Mouse (Mus musculus) megakaryocyte, adult 5-6 weeks (primary cell): Measurements from ENCODE around the gene Gm49388. TPM values are rescaled to one million over a fixed set of nuclear protein-coding genes. Genes with fewer than 3 reads are reported as not detected.
"Not testable (repeated sequence)": the region's sequence is repeated elsewhere in the genome, so short reads cannot be mapped to it uniquely, and the experiment has no call there.

ENCODE experiments used
- ATAC-seq: 2 replicates; pipeline ENCODE4 v1.8.0; 2016; ENCODE audit warnings: mild to moderate bottlenecking, inconsistent platforms; ENCODE audit not compliant: poor library complexity, severe bottlenecking
- total RNA-seq, 2 experiments: library from RNA; stranded (forward) in 1 of 2; stranded (reverse) in 1 of 2; fragments of 153-499, 151-499 nt in 1 of 2; fragments of 221-1000, 200-1000 nt in 1 of 2; gene quantifications; 2 replicates each; pipeline versions ENCODE4 v1.2.3 to v1.2.4; 2015 to 2017

The Gm49388 gene
- total RNA-seq, 2 experiments from 2014 or later: not detected

DNA sequence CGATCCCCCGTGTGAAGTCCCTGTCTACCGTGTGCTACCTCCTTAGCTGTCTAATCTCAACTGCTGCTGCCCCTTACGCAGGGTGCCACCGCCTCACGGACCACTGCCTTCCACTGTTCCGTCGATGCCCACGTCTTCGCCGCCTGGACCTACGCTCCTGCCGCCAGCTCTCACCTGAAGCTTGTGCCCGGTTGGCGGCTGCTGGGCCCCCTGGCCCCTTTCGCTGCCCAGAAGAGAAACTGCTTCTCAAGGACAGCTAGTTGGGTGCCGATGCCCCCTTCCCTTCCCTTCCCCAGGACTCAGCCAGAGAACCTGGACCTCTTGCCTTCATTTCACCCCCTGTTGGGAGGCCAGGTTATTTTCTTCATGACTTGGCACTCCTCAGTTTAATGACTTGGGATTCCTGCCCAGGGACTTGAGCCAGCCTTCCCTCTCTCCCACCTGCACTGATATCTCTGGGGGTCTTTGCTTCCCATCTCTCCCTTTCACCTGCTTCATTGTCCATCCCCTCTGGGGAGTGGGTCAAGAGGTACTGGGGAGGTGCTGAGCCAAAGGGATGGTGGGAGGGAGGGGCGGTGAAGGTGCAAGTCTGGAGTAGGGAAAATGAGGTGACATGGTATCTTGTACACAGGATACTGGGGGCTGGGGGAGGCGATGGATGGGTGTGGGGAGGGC, 17.6 kb upstream of the Gm49388 start:
- ATAC-seq: no peak

DNA sequence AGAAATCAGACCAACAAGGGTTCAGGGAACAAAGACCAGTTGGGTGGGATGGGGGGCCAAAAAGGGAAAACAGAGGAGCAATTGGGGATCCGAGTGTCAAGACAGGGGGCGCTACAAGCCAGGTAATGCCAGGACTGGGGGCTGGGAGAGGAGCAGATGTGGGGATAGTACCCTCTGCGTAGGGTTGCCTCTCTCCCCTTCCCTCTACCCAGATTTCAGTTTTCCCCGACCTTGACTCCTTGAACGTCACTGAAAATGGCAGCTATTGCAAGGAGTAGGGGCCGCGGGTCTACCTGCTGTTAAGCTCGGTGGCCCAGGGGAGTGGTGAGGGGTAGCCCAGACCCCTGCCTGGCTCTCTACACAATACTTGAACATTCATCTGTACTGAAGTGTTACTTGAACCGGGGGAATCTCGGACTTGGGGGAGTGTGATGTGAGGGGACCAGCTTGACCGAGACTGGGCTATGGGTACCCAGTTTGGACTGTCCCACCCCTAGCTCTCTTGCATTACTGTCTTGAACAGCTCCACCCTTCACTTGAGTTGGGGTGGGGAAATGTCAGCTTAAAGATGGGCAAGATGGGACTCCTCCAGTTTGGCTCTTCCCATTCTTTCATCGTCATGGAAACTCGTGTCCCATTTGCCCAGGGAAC, 16.9 kb upstream of the Gm49388 start:
- ATAC-seq: no peak

DNA sequence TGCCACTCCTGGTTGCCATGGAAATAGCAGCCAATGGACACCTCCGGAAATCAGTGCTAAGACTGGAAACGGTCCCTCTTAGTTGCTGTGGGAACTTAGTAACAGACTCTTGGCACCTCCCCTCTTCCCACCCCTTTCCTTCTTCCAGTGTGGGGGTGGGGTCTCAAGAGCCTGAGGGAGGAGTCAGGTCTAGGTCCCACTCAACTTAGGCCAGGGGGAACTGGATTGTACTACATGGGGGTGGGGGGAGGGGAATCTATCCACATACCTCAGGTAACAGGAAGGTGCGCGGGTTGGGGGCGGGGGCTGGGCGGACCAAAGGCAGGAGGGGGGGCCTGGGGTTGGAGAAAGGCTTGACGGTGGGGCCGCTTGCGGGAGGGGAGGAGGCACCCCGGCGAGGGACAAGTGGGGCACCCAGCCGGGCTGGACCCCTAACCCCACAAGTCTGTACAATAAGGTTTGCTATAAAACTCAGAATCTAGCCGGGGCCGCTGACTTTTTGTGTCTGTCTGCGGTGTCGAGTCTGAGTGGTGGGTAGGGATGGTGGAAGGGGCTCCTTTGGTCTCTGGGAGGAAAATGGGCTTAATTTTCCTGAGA, 16.3 kb upstream of the Gm49388 start:
- peak; percentile 74 for ATAC-seq

DNA sequence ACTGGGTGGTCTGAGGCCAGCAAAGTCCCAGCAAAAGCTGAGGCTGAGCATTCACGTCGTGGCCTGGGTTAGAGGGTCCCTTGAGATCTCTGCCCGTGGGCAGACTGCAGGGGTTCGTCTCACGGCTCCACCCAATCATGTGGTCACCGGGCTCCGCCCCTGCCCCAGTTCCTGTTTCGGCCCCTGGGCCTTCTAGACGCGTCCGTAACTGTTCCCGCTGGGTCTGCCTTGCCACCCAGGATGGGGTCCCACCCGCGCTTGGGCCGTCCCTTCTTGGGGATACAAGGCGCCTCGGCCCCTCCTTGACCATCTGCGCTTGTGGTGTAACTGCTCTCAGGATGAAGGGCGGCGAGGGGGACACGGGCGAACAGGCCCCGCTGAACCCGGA, 15.8 kb upstream of the Gm49388 start, which contains the start of gene Orai3:
TSS of gene Orai3 (plus strand) at position 165 of the 388 bp plus-strand sequence.
- peak; percentile 83 for ATAC-seq

DNA sequence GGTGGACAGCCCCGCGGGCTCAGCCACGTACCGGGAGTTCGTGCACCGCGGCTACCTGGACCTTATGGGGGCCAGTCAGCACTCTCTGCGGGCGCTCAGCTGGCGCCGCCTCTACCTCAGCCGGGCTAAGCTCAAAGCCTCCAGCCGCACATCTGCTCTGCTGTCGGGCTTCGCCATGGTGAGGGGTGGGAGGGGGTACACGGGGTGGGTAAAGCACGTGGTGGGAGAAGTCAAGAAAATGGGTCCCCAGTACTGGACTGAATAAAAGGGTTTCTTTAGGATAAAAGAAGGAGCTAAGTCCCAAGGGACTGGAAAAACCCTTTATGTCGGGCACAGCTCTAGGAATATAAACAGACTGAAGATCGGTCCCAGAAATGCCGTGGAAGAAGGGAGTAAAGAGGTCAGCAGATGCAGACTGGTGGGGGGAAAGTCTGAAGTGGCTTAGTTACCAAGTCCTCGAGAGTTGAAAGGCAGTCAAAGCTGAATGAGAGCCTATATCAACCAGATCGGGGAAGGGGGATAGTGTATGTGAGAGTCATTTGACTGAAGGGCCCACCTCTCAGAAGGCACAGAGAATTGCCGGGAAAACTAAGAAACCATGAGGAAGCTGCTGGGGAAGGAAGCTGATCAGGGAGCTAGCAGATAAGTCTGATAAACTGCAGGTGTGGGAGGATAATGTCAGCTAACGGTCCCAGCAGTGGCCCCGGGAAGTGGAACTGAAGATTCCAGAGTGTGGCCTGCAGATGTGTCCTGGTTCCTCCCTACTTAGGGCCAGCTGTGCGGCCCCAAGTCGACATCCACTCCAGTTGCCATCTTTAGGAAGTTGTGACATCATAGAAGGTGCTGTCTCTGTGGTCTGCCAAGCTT, 15.1 kb upstream of the Gm49388 start:
- peak; percentile 34 for ATAC-seq

DNA sequence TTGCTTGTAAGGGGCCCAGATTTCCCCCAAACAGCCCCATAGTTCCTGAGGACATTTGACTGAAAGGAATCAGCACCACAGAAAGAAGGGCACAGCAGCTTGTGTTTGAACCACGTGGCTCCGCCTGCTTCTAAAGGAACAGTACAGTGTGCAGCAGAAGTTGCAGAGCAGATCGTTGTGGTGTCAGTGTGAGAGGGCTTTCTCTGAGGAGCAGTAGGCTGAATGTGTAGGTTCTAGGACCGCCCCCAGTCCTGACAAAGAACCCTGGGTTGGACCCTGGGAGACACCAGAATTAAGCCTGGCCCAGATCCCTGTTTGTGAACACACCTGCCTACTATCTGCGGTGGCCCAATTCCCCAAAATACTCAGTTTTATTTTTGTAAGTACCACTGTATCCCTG, 14.1 kb upstream of the Gm49388 start:
- no peak for ATAC-seq

DNA sequence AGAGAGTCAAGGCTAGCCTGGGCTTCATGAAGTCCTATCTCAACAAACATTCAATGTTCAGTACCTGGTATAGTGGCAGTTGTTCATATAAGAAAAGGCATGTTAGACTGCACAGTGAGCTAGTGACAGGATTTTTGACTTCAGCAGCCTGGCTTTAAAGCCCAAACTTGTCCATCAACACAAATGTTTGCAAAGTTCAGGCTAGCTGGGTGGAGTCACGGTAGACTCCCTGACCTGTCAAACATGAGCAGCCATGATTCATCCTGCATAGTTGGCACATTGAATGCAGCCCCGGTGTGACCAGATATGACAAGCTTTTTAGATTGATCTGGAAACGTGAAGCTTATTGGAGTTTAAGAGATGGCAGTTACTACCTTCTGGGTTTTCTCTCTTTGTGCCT, 13.3 kb upstream of the Gm49388 start:
- ATAC-seq: no peak

DNA sequence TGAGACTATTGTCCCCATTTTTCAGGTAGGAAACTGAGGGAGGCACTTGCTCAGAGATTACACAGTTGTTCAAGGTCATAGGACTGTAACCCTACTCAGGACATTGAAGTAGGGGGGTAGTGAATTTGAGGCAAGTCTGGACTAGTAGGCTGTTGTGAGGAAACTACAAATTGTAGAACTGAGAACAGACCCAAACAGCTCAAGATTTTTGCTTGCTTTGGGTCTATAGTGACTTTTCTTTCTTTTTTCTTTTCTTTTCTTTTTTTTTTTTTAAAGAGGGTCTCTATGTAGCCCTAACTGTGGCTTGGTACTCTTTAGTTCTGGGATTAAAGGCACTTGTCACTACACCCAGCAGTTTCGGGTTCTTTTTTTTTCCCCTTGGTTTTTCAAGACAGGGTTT, 12.9 kb upstream of the Gm49388 start:
- no peak for ATAC-seq

DNA sequence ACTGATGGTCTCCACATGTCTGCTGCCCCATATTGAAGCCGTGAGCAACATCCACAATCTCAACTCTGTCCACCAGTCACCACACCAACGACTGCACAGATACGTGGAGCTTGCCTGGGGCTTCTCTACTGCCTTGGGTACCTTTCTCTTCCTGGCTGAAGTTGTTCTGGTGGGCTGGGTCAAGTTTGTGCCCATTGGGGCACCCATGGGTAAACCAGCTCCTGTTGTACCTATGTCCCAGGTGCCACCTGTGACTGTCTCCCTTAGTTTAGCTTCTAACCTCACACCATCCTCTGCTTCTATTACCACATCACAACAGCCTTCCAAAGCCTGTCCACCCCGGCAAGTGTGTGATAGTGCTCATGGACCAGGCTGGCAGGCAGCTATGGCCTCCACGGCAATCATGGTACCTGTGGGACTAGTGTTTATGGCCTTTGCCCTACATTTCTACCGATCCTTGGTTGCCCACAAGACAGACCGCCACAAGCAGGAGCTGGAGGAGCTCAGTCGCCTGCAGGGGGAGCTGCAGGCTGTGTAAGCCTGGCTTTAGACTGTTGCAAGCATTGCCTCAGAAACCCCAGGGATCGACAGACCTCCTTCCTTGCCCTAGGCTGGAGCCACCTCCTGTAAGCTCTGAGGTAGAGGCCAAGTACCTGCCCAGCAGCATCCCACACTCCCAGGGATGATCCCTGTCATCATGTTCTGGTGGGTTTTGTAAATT, 11.6 kb upstream of the Gm49388 start:
- ATAC-seq: peak; percentile 28

DNA sequence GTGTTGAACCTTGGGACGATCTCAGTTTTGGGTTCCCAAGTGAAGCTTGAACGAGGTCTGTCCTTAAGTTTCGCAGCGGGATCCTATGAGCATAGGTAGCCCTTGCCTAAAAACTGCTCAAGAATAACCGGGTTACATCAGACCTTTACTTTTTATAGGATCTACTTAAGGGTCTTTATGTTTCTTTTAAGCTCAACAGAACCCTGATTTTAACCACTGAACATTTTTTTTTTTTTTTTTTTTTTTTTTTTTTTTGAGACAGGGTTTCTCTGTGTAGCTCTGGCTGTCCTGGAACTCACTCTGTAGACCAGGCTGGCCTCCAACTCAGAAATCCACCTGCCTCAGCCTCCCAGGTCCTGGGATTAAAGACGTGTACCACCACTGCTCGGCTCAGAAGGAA, 9.6 kb upstream of the Gm49388 start:
- ATAC-seq: not testable (repeated sequence)

DNA sequence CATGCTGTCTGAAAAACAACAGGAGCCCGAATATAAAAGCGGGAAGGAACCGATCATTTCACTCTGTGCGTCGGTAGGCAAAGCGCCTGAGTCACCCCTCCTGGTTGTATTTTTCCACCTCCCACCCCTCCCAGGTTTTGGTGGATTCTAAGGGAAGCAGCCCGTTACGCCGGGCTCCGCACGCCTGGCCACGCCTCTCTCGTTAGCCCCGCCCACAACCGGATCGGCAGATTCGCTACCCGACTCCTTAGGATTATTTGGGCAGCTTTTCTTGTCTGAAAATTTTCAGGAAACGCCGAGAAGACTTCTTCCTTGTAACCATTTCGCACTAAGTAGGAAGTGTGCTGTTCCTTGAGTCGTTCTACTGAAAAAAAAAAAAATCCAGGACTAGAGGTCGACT, 9.0 kb upstream of the Gm49388 start, which contains the start of gene Setd1a:
TSS of gene Setd1a (plus strand) at position 245 of the 400 bp plus-strand sequence.
- peak; percentile 62 for ATAC-seq

DNA sequence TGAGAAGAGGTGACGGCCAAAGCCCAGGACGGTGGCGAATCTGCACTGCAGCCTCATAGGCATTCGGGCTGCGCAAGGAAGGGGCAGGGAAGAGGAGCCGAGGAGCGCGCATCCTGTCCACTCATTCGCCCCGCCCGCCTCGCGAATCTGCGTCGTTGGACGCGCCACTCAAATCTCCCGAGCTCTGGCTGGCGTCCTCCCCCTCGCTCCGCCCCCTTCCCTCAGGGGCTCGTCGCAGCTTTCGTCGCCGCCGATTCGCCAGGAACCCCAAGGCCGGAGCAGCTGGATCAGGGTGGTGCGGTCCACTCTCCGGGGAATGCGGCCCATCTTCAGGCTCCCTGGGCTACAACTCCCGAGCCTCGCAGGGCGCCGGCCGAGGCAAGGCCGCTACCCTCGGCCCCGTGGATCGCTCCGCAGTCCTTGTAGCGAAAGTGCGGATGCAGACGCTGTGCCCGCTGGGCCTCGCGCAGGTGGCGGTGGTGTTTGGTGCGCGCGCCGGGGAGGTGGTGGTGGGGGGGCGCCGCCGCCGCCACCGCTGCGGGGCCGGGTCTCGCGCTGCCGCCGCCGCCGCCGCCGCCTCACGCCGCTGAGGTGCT, 8.4 kb upstream of the Gm49388 start:
- ATAC-seq: peak; percentile 94

DNA sequence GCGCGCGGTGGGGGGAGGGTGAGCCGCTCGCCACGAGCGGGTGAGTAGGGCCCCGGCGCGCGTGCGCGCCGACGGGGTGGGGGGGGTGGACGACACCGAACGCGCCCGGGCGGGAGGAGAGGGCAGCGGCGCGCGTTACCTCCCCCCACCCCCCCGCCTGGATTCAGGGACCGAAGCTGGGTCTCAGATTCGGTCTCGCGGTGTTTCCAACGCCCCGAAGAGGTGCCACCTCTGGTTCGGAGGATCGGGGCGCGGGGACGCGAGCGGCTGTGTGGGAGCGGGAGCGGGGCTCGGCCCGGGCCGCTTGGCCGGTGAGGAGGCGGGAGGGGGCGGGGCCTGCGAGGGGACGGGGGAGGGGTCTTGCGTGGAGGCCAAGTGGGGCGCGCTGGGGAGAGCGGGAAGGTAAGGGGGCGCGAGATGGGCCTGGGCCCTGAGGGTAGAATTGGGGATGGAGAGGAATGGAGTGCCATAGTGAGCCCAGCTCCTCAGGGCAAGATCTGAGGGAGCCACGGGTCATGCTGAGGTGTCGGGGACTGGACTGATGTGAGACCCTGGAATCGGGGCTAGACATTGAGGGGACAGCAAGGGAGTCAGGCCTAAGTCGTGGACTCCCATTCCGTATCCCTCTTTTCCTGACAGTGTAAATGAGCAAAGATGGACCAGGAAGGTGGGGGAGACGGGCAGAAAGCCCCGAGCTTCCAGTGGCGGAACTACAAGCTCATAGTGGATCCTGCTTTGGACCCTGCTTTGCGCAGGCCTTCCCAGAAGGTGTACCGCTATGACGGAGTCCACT, 7.7 kb upstream of the Gm49388 start:
- ATAC-seq: no peak

DNA sequence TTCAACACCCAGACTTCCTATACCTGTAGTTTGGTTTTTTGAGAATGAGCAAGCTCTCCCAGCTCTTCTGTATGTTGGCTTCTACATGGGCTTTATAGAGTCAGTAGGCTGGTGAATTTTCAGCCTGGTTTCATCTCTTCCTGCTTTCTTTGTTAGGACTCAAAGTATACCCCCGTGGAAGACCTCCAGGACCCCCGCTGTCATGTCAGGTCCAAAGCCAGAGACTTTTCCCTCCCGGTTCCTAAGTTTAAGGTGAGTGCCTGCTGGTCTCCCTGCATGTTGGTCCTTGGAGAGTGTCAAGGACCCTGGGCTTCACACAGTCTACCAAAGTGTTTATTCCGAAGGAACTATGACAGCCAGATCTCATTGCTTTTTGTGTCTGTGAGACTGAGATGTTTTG, 7.1 kb upstream of the Gm49388 start:
- ATAC-seq: no peak

DNA sequence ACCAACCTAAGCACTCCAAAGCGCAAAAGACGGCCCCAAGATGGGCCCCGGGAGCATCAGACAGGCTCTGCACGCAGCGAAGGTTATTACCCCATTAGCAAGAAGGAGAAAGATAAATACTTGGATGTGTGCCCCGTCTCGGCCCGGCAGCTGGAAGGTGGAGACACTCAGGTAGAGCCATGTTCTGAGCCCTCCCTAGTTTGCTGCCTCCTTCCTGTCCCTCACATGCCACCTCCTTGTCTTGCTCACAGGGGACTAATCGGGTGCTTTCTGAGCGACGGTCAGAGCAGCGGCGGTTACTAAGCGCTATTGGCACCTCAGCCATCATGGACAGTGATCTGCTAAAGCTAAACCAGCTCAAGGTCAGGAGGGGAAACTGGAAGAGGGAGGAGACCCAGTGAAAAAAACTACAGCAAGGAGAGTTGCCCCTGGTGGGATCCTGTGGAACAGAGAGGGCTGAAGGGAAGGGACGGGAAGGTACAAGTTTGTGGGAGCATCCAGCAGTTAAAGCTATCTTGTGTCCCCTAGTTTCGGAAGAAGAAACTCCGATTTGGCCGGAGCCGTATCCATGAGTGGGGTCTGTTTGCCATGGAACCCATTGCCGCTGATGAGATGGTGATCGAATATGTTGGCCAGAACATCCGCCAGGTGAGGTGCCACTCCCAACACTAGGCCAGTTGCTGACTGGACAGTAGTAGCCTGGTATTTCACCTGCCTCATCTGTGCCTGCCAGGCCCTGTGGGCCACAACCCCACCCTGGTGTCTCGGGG, 11.9 kb downstream of the Gm49388 start:
- no peak for ATAC-seq

DNA sequence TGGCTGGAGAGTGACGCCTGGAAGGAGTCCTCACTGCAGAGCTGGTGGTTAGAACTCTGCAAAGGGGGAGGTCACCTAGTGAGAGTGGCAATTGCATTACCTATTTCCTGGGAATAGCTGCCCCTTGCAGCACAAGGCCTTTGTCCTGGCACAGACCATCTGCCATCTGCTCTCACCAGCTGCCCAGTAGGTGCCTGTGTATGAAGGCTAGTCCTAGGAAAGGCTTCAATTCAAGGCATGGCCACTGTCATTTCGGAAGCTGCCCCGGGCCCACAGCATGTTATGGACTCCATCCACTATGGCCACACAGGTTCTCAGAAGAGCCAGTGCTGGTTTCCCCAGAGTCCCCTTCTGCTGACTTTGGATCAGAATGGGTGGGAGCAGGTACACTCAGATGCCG, 13.2 kb downstream of the Gm49388 start:
- ATAC-seq: no peak

DNA sequence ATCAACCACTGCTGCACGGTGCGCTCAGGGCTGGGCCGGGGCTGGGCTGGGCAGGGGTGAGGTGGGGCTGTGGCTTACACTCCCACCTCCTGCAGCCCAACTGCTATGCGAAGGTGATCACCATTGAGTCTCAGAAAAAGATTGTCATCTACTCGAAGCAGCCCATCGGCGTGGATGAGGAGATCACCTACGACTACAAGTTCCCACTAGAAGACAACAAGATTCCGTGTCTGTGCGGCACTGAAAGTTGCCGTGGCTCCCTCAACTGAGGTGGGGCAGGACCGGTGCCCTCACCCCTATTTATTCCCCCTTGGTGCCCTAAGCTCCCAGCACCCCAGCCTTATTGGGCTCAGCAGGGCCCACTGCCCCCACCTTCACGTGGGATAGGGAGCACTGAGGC, 13.8 kb downstream of the Gm49388 start:
- no peak for ATAC-seq

DNA sequence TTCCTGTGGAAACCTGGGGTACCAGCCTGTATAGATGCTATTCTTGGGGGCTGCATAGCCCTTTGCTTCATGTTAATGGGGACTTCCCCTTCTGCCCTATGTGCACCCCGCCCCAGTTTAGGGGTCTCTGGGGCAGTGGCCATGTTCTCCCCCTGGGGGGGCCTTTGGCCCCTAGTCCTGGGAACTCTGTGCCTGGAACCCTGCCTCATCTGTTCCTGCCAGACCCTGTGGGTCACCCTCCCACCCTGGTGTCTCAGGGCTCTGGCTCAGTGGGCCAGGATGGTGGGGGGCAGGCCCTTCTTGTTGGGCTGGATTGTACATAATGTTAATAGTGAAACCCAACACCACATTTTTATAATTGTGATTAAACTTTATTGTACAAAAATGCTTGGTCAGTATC, 14.3 kb downstream of the Gm49388 start:
- ATAC-seq: no peak
